Mouse (Mus musculus) kidney, adult 2 months (tissue): Measurements from ENCODE around the gene Rtn4ip1.

Source experiments
- CTCF ChIP-seq: fragments of 200-500 bp; conservative IDR thresholded peaks from 2 replicates; pipeline ENCODE4 v1.5.1; 2011; ENCODE audit warnings: low read depth, mild to moderate bottlenecking, control low read depth, low read length, moderate library complexity, mixed read lengths; ENCODE audit not compliant: insufficient read depth, insufficient read length
- POLR2A ChIP-seq: fragments of 200-500 bp; IDR thresholded peaks from one replicate; pipeline ENCODE4 v1.6.1; 2011; ENCODE audit warnings: low read depth, low read length, control low read depth

GRCm38 (mm10) chr10:43980080-43980479, 78.5 kb downstream of the Rtn4ip1 start:
- TF ChIP-seq CTCF (no peak), POLR2A (no peak)
